Comparison of ENCODE assay signal across 8 mouse cellular contexts in the genomic region with DNA sequence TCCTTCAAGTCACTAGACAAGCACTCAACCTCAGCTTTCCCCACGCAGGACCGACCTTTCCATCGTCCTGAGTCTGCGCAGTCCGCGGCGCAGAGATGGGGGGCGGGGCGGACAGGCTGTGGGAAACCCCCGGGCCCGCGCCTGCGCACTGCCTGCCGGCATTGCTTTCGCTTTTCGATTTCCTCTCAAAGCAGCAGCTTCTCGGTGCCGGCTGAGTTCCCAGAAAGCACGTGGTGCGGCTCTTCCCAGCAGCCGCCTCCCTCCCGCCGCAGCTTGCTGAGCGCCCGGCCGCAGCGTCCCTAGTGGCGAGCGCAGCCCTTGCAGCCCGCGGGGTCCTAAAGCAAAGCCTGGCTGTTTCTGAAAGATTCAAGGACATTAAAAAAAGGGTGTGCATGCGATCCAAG. TPM values are rescaled to one million over a fixed set of nuclear protein-coding genes. Genes with fewer than 3 reads are reported as not detected.
DNase-seq lines count a peak whose midpoint lies in the region; ATAC-seq and TF ChIP-seq lines count a peak whose summit lies in the region.

No protein-coding gene starts in this region.

- no peak overlapping the region for H3K27ac ChIP-seq in ES-Bruce4 (ENCODE audit: insufficient read depth, low read length)
- H3K27ac ChIP-seq in forebrain, embryonic 14.5 days (ENCODE audit: low read depth, low read length) = peak overlapping the region; percentile 75
- peak overlapping the region; percentile 91 for H3K27ac ChIP-seq in neural tube, embryonic 15.5 days (replicated peaks)

- WGBS in forebrain, embryonic 14.5 days = under 1% methylated on average over 32 of the region's 32 CpGs
- WGBS in neural tube, embryonic 15.5 days = under 1% methylated on average over 32 of the region's 32 CpGs

- intact Hi-C loops in heart, postnatal 14 days (cut with DNase I) = loop anchor here (10.0 kb wide), 1 partner anchor 639 kb away; a partner anchor contains a TSS

- peak overlapping the region; percentile 67 for H3K4me3 ChIP-seq in ES-Bruce4 (ENCODE audit: low read depth, low read length)
- peak overlapping the region; percentile 19 for H3K4me3 ChIP-seq in forebrain, embryonic 14.5 days (ENCODE audit: low read depth, low read length)
- H3K4me3 ChIP-seq in neural tube, embryonic 15.5 days (replicated peaks) = peak overlapping the region; percentile 37

- H3K9me3 ChIP-seq in ES-Bruce4 (replicated peaks; ENCODE audit: control insufficient read depth, insufficient read depth, low read length, poor library complexity, severe bottlenecking) = no peaks in the 10 kb centered on the region
- no peaks in the 10 kb centered on the region for H3K9me3 ChIP-seq in forebrain, embryonic 14.5 days (replicated peaks; ENCODE audit: control insufficient read depth, low read length)
- no peaks in the 10 kb centered on the region for H3K9me3 ChIP-seq in neural tube, embryonic 15.5 days (replicated peaks)

- H3K4me1 ChIP-seq in ES-Bruce4 (ENCODE audit: control insufficient read depth, insufficient read depth, low read length) = peaks cover 2% of the 10 kb centered on the region
- H3K4me1 ChIP-seq in forebrain, embryonic 14.5 days (ENCODE audit: control insufficient read depth, insufficient read depth, low read length) = 0 out of 2 replicates have a peak, but pooled peaks cover 3% of the 10 kb centered on the region
- peaks cover 9% of the 10 kb centered on the region for H3K4me1 ChIP-seq in neural tube, embryonic 15.5 days

- peak; percentile 95 for ATAC-seq in cerebellum, adult (ENCODE audit: insufficient number of reproducible peaks, low FRiP score, low TSS enrichment)
- peak; percentile 97 for ATAC-seq in forebrain, embryonic 14.5 days
- ATAC-seq in neural tube, embryonic 15.5 days (ENCODE audit: low FRiP score) = peak; percentile 97

- no peaks in the 10 kb centered on the region for H3K36me3 ChIP-seq in ES-Bruce4 (ENCODE audit: control insufficient read depth, insufficient read depth, low read length, poor library complexity, severe bottlenecking)
- no peaks in the 10 kb centered on the region for H3K36me3 ChIP-seq in forebrain, embryonic 14.5 days (ENCODE audit: control insufficient read depth, insufficient read depth, low read length)
- H3K36me3 ChIP-seq in neural tube, embryonic 15.5 days = no peaks in the 10 kb centered on the region

- peak overlapping the region; percentile 64 for H3K4me2 ChIP-seq in forebrain, embryonic 14.5 days (ENCODE audit: low read length)
- H3K4me2 ChIP-seq in neural tube, embryonic 15.5 days = peak overlapping the region; percentile 73

- peak; percentile 98 for DNase-seq in forebrain, embryonic 14.5 days (ENCODE audit: low spot score)
- peak; percentile 99 to 100 for DNase-seq in heart, postnatal 14 days
- DNase-seq in layer of hippocampus, adult 11-12 months (ENCODE audit: low spot score) = peak; percentile 98
- peak; percentile 97 to 98 for DNase-seq in lung, adult 18-20 months
- DNase-seq in testis, postnatal 14 days (ENCODE audit: low spot score) = peak; percentile 98

- peak; percentile 77 for TF ChIP-seq CTCF in ES-Bruce4 (IDR thresholded peaks at IDR 0.05; ENCODE audit: low read depth, low read length)

- peak; percentile 85 for TF ChIP-seq EP300 in ES-Bruce4 (IDR thresholded peaks at IDR 0.05; ENCODE audit: insufficient read depth, low read depth, low read length)

- no peaks in the 10 kb centered on the region for H3K27me3 ChIP-seq in ES-Bruce4 (ENCODE audit: control insufficient read depth, insufficient read depth, low read length, poor library complexity, severe bottlenecking)
- H3K27me3 ChIP-seq in forebrain, embryonic 14.5 days (replicated peaks; ENCODE audit: control insufficient read depth, insufficient read depth, low read length) = no peaks in the 10 kb centered on the region
- peaks cover 2% of the 10 kb centered on the region; the same call in 1 of the 2 replicates for H3K27me3 ChIP-seq in neural tube, embryonic 15.5 days (replicated peaks)

- H3K9ac ChIP-seq in ES-Bruce4 (ENCODE audit: low read depth, poor library complexity, severe bottlenecking) = peak overlapping the region; percentile 32; the same call in 1 of the 2 replicates
- peak overlapping the region; percentile 61 for H3K9ac ChIP-seq in forebrain, embryonic 14.5 days (ENCODE audit: low read length)
- peak overlapping the region; percentile 51 for H3K9ac ChIP-seq in neural tube, embryonic 15.5 days (replicated peaks)

- peak; percentile 70 for TF ChIP-seq POLR2A in ES-Bruce4 (IDR thresholded peaks at IDR 0.05; ENCODE audit: insufficient read depth, low read length)

RNA-seq across cellular contexts. Expression of a gene that starts 5.6 kb away (rescaled TPM):
- 7.5 and 10.1 TPM in 2 replicates for polyA plus RNA-seq in ES-Bruce4 (2011; ENCODE audit: insufficient read depth, insufficient read length, low read depth, missing spikeins)
- 12.9 and 13.1 TPM in 2 replicates for polyA plus RNA-seq in forebrain, embryonic 14.5 days (2014; fragmentation: Nextera tagmentation; extraction: Ambion mirVana)
- 10 to 100 TPM; 22.2 to 22.7 TPM for total RNA-seq in heart, postnatal 14 days (2021)
- polyA plus RNA-seq in neural tube, embryonic 15.5 days (2015; fragmentation: Nextera tagmentation; extraction: Ambion mirVana) = 16.6 and 49.0 TPM in 2 replicates
